Comparison of ENCODE assay signal across 17 mouse cellular contexts in genomic region chr10:62287460-62288124, GRCm38 (mm10). TPM values are rescaled to one million over a fixed set of nuclear protein-coding genes. Genes with fewer than 3 reads are reported as not detected.
DNase-seq lines count a peak whose midpoint lies in the region; ATAC-seq and TF ChIP-seq lines count a peak whose summit lies in the region.
"Had no signal": no experiment of that assay in that cellular context is flagged by ENCODE, and none has a peak within 500 bp of the region (broad histone marks: within the 10 kb centered on the region; RNA-seq: fewer than 3 reads in every experiment).

No protein-coding gene starts in this region.

- peaks cover 33% of the 10 kb centered on the region; the same call in 1 of the 2 replicates for H3K36me3 ChIP-seq in lung, embryonic 14.5 days (ENCODE audit: insufficient read depth)
- peaks cover 88% of the 10 kb centered on the region for H3K36me3 ChIP-seq in heart, embryonic 12.5 days
- peaks cover 40% of the 10 kb centered on the region for H3K36me3 ChIP-seq in embryonic facial prominence, embryonic 10.5 days (replicated peaks)
- H3K36me3 ChIP-seq: intestine, embryonic 15.5 days had no signal

- H3K27ac ChIP-seq in lung, embryonic 14.5 days (ENCODE audit: low read depth), result peak overlapping the region; percentile 32; the same call in 1 of the 2 replicates
- H3K27ac ChIP-seq in heart, embryonic 12.5 days (ENCODE audit: poor library complexity, severe bottlenecking), result peak overlapping the region; percentile 18
- no peak overlapping the region for H3K27ac ChIP-seq in embryonic facial prominence, embryonic 10.5 days (replicated peaks)
- H3K27ac ChIP-seq: embryonic facial prominence, embryonic 13.5 days; intestine, embryonic 15.5 days had no signal

- peak; percentile 56 for DNase-seq in lung, embryonic 14.5 days
- DNase-seq in lung, postnatal 25 days (ENCODE audit: low spot score), result no peak
- peak; percentile 45 for DNase-seq in adrenal gland, postnatal 10 days
- peak; percentile 64 for DNase-seq in kidney, postnatal 10 days
- no peak for DNase-seq in urinary bladder, adult 18-20 months (ENCODE audit: low spot score in 2 of 2)
- no peak for DNase-seq in left cerebral cortex, adult 9 months (ENCODE audit: low spot score in 2 of 2)
- DNase-seq in embryonic facial prominence, embryonic 10.5 days (ENCODE audit: low spot score), result no peak
- DNase-seq: cerebellum, adult 8-10 months; layer of hippocampus, postnatal 36 days had no signal

- no peaks in the 10 kb centered on the region for H3K4me1 ChIP-seq in lung, embryonic 14.5 days (ENCODE audit: insufficient read depth)
- peaks cover 10% of the 10 kb centered on the region for H3K4me1 ChIP-seq in heart, embryonic 12.5 days (replicated peaks)
- 0 out of 2 replicates have a peak, but pooled peaks cover 5% of the 10 kb centered on the region for H3K4me1 ChIP-seq in embryonic facial prominence, embryonic 10.5 days
- H3K4me1 ChIP-seq: embryonic facial prominence, embryonic 13.5 days; intestine, embryonic 15.5 days had no signal

- WGBS in lung, embryonic 14.5 days, result 63% methylated on average over 6 of the region's 6 CpGs
- WGBS in heart, embryonic 12.5 days, result 69% methylated on average over 6 of the region's 6 CpGs
- 72% methylated on average over 6 of the region's 6 CpGs for WGBS in embryonic facial prominence, embryonic 10.5 days

- no peak for TF ChIP-seq CTCF in lung, embryonic 14.5 days (IDR thresholded peaks at IDR 0.05; ENCODE audit: low read depth)

- no peak for ATAC-seq in lung, embryonic 14.5 days (ENCODE audit: insufficient read depth)
- no peak for ATAC-seq in heart, embryonic 12.5 days (ENCODE audit: insufficient number of reproducible peaks, low FRiP score)
- ATAC-seq: forebrain, embryonic 14.5 days; intestine, embryonic 15.5 days had no signal

- no peaks in the 10 kb centered on the region for H3K27me3 ChIP-seq in lung, embryonic 14.5 days (ENCODE audit: insufficient read depth, low read length)
- H3K27me3 ChIP-seq in heart, embryonic 12.5 days (replicated peaks), result no peaks in the 10 kb centered on the region
- no peaks in the 10 kb centered on the region for H3K27me3 ChIP-seq in embryonic facial prominence, embryonic 10.5 days (replicated peaks; ENCODE audit: low read depth, poor library complexity, severe bottlenecking)
- H3K27me3 ChIP-seq: CH12.LX; embryonic facial prominence, embryonic 13.5 days; intestine, embryonic 15.5 days had no signal

- no peaks in the 10 kb centered on the region for H3K9me3 ChIP-seq in lung, embryonic 14.5 days (ENCODE audit: low read depth, low read length)
- no peaks in the 10 kb centered on the region for H3K9me3 ChIP-seq in heart, embryonic 12.5 days (replicated peaks)
- H3K9me3 ChIP-seq in embryonic facial prominence, embryonic 10.5 days, result no peaks in the 10 kb centered on the region
- H3K9me3 ChIP-seq: embryonic facial prominence, embryonic 13.5 days; intestine, embryonic 15.5 days had no signal

- no peak overlapping the region for H3K9ac ChIP-seq in lung, embryonic 14.5 days
- H3K9ac ChIP-seq in heart, embryonic 12.5 days, result no peak overlapping the region
- H3K9ac ChIP-seq: embryonic facial prominence, embryonic 13.5 days; intestine, embryonic 15.5 days had no signal

- H3K4me3 ChIP-seq in lung, embryonic 14.5 days (ENCODE audit: low read depth, low read length), result no peak overlapping the region
- H3K4me3 ChIP-seq in heart, embryonic 12.5 days, result no peak overlapping the region
- no peak overlapping the region for H3K4me3 ChIP-seq in embryonic facial prominence, embryonic 10.5 days
- H3K4me3 ChIP-seq: embryonic facial prominence, embryonic 13.5 days; intestine, embryonic 15.5 days had no signal

- H3K4me2 ChIP-seq in lung, embryonic 14.5 days, result no peak overlapping the region
- no peak overlapping the region for H3K4me2 ChIP-seq in heart, embryonic 12.5 days
- H3K4me2 ChIP-seq: embryonic facial prominence, embryonic 13.5 days; intestine, embryonic 15.5 days; liver, embryonic 11.5 days; midbrain, embryonic 11.5 days had no signal

RNA-seq across cellular contexts. Expression of gene Tacr2, which starts 35.4 kb away (rescaled TPM):
- polyA plus RNA-seq in lung, embryonic 14.5 days (2014; fragmentation: Nextera tagmentation; extraction: Ambion mirVana), result 0.46 and 0.85 TPM in 2 replicates
- 1 to 10 TPM; 9.0 to 9.5 TPM for total RNA-seq in adrenal gland, postnatal 10 days (2021)
- polyA plus RNA-seq in heart, embryonic 12.5 days (2016; fragmentation: Nextera tagmentation; extraction: Ambion mirVana), result not detected in 2 replicates
- not detected in 2 replicates for polyA plus RNA-seq in embryonic facial prominence, embryonic 10.5 days (2016; fragmentation: Nextera tagmentation; extraction: Ambion mirVana)
- total RNA-seq: gastrocnemius, postnatal 4 days; layer of hippocampus, postnatal 36 days had no signal
- polyA plus RNA-seq: embryonic facial prominence, embryonic 13.5 days; forebrain, embryonic 14.5 days; liver, embryonic 11.5 days; midbrain, embryonic 11.5 days had no signal

RNA-seq across cellular contexts. Expression of gene Tspan15, which starts 56.5 kb away (rescaled TPM):
- polyA plus RNA-seq in lung, embryonic 14.5 days (2014; fragmentation: Nextera tagmentation; extraction: Ambion mirVana), result 32.5 and 36.3 TPM in 2 replicates
- total RNA-seq in adrenal gland, postnatal 10 days (2021), result 10 to 100 TPM; 16.4 to 23.6 TPM
- 5.6 and 5.7 TPM in 2 replicates for polyA plus RNA-seq in heart, embryonic 12.5 days (2016; fragmentation: Nextera tagmentation; extraction: Ambion mirVana)
- 21.8 and 22.3 TPM in 2 replicates for polyA plus RNA-seq in embryonic facial prominence, embryonic 10.5 days (2016; fragmentation: Nextera tagmentation; extraction: Ambion mirVana)

Comparison
In these comparisons a context has a peak if more than half of its experiments do, and no peak if none do; other contexts are left out.
1. DNase-seq: peak in lung, embryonic 14.5 days (single experiment), adrenal gland, postnatal 10 days (single experiment) and kidney, postnatal 10 days (single experiment); none in lung, postnatal 25 days (single experiment), urinary bladder, adult 18-20 months (0 of 2), left cerebral cortex, adult 9 months (0 of 2) and embryonic facial prominence, embryonic 10.5 days (single experiment).